Mouse (Mus musculus): Measurements from ENCODE around the gene Cebpe. TPM values are rescaled to one million over a fixed set of nuclear protein-coding genes. Genes with fewer than 3 reads are reported as not detected.

The Cebpe gene
- polyA plus RNA-seq, 1 experiment = 1.1 TPM

DNA sequence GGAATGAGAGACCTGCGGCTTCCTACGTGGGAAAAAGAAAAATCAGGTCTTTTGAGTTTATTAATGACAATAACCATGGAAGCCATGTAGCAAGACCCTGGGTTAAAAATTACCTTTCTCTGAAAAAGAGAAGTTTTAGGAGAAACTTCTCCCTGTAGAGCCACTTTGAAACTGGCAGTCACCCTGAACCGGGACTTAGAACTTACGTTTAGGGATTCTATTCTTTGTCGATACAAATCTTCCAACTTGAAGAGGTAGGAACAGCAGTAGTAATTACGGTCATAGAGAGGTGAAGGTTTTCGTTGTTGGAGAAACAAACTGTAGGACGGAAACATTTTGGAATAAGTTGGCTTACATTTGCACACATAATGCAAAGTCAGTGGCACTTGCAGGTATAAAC, 24.7 kb downstream of the Cebpe start:
- 2% methylated on average over 8 of the region's 8 CpGs for WGBS

DNA sequence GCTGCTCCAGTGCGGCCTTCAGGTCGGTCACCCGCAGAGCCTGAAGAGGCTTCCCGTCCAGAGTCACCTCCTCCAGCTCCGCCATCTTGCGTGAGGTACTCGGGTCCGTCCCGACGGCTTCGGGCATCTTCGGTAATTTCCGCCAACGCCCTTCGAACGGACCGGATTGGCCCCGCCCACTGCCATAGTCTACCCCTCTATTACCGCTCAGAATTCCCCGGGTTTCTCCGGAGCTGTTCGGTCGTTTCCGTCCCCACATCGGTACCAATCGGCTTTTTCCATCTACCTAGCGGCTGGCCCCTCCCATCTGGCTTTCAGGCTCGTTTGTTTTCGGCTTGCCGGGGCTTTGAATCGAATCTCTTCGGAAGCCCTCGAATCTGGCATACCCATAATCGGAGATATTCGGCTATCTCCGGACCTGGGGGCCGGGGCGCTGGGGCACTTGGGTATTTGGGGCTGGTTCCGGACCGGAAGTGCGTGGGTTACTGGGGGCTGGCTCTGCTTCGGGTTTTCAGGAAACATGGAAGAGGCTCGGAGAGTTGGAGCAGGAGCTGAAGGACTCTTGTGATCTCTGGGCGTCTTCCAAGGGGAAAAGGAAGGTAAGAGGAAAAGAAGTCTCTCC, 25.3 kb downstream of the Cebpe start, which contains the start of gene Acin1:
Acin1 (minus strand) TSS at position 410 of the 622 bp plus-strand sequence.
- peak; percentile 100 for DNase-seq
- under 1% methylated on average over 44 of the region's 44 CpGs for WGBS
- TF ChIP-seq POLR2A (IDR thresholded peaks at IDR 0.05; ENCODE audit: borderline replicate concordance, extremely low read depth, low read depth, low read length) (peak; percentile 97), CTCF (IDR thresholded peaks at IDR 0.05; ENCODE audit: insufficient read depth, low read length) (no peak)
- Histone ChIP-seq H3K4me3 (replicated peaks; ENCODE audit: extremely low read depth, low read depth, low read length) (peak within 1 kb of the TSS; percentile 98), H3K4me1 (ENCODE audit: control insufficient read depth, insufficient read depth, low read length) (peaks cover 12% of the 10 kb centered on the region)

More for the DNA sequence above, 24.7 kb downstream of the Cebpe start:
- DNase-seq = no peak
- Histone ChIP-seq H3K4me1 (ENCODE audit: control insufficient read depth, insufficient read depth, low read length) (peaks cover 12% of the 10 kb centered on the region), H3K4me3 (replicated peaks; ENCODE audit: extremely low read depth, low read depth, low read length) (peak overlapping the region; percentile 71)
- TF ChIP-seq CTCF (IDR thresholded peaks at IDR 0.05; ENCODE audit: insufficient read depth, low read length) (no peak), POLR2A (IDR thresholded peaks at IDR 0.05; ENCODE audit: borderline replicate concordance, extremely low read depth, low read depth, low read length) (no peak)

DNA sequence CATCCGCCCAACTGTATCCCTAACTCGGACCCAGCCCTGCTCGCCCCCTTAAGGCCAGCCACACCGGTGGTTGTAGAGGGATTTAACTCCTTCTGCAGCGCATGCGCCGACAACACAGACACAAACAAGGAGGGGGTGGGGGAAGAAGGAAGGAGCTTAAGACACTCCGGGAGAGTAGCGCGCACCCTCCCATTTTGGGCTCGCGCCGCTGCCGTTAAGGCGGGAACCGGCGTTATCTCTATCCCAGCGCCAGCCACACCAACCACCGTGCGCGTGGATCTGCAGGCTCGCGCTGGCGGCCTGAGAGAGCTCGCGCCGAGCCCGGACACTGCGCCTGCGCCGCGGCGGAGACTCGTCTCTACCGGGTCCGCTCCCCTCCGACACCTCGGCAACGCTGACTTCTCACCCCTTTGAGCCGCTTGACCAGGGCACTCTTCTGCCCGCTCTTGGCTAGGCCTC, 25.9 kb downstream of the Cebpe start, which contains the start of gene 1700123O20Rik:
1700123O20Rik (plus strand) TSS at position 154 of the 459 bp plus-strand sequence.
- under 1% methylated on average over 41 of the region's 41 CpGs for WGBS

DNA sequence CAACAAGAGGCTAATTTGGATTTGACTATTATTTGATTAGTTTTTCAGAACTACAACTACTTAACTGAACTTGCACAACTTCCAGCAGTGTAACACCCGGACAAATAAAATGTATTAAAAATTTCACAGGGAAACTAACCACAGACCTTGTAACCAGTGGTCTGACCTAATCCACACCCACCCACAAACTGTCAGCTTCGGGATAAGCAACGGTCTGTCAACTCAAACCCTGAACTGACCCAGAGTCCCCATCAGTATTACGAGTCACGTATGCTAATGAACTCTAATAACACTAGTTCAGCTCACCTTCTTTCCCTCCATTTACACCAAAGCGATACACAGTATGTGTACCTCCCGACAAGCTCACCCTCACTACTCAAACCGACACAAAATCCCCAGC, 26.5 kb downstream of the Cebpe start:
- TF ChIP-seq CTCF (IDR thresholded peaks at IDR 0.05; ENCODE audit: insufficient read depth, low read length) = no peak
- no peak for TF ChIP-seq POLR2A (IDR thresholded peaks at IDR 0.05; ENCODE audit: borderline replicate concordance, extremely low read depth, low read depth, low read length)
- DNase-seq = peak; percentile 17
- H3K4me3 ChIP-seq (replicated peaks; ENCODE audit: extremely low read depth, low read depth, low read length) = peak overlapping the region; percentile 98
- H3K4me1 ChIP-seq (ENCODE audit: control insufficient read depth, insufficient read depth, low read length) = peaks cover 12% of the 10 kb centered on the region
- 4% methylated on average over 8 of the region's 8 CpGs for WGBS

More for the DNA sequence above, 25.9 kb downstream of the Cebpe start, which contains the start of gene 1700123O20Rik:
- H3K4me3 ChIP-seq (replicated peaks; ENCODE audit: extremely low read depth, low read depth, low read length) = peak within 1 kb of the TSS; percentile 98
- H3K4me1 ChIP-seq (ENCODE audit: control insufficient read depth, insufficient read depth, low read length) = peaks cover 12% of the 10 kb centered on the region
- TF ChIP-seq CTCF (IDR thresholded peaks at IDR 0.05; ENCODE audit: insufficient read depth, low read length) (no peak; the same call in 1 of the 2 replicates), POLR2A (IDR thresholded peaks at IDR 0.05; ENCODE audit: borderline replicate concordance, extremely low read depth, low read depth, low read length) (peak; percentile 57; the same call in 1 of the 2 replicates)
- DNase-seq = no peak

DNA sequence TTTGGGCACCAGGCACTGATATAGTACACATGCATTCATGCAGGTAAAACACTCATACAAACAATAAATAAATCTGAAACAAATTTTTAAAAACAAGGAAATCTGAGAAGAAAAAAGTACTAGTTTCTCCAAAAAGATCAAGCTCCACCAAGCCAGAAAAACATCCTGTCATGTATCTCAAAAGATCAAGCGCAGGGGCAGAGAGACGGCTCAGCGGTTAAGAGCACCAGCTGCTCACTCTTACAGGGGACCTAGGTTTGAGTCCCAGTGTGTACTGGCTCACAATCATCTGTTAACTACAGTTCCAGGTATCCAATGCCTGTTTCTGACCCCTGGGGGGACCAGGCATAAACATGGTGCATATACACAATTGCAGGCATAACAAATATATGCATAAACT, 29.6 kb downstream of the Cebpe start:
- H3K4me1 ChIP-seq (ENCODE audit: control insufficient read depth, insufficient read depth, low read length) = peaks cover 8% of the 10 kb centered on the region
- no peak for DNase-seq
- 84% methylated on average over 3 of the region's 3 CpGs for WGBS
- no peak overlapping the region for H3K4me3 ChIP-seq (replicated peaks; ENCODE audit: extremely low read depth, low read depth, low read length)
- TF ChIP-seq POLR2A (IDR thresholded peaks at IDR 0.05; ENCODE audit: borderline replicate concordance, extremely low read depth, low read depth, low read length) = no peak
- no peak for TF ChIP-seq CTCF (IDR thresholded peaks at IDR 0.05; ENCODE audit: insufficient read depth, low read length)

DNA sequence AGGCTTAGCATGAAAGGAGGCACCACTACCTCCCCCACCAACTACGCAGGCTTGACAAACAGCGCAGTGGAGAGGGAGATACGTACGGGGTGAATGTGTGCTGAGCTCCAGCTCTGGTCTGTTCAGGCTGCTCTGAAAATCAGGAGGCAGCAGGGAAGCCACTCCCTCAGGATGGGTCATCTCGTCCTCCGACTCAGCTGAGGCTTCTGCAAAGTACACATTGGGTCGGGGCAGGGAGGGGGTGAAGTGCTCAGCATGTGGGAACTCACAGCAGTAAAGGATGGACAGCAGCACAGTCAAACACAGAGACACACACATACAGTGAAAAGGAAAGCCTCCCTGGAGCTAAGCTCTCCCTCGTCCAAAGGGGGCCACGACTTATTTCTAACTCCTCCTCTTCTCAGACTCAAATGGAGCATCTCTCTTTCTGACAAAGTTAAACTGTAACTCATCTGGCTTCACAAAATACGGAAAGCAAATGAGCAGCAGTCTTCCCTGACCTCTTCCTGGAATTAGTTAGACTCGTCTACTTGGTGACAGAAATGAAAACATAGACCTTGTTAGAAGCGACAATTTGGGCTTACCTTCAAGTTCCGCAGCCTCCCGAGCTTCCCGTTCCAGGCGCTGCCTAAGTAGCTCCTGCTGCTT, 33.2 kb downstream of the Cebpe start:
- H3K4me1 ChIP-seq (ENCODE audit: control insufficient read depth, insufficient read depth, low read length) = peaks cover 5% of the 10 kb centered on the region; the same call in 1 of the 2 replicates
- 81% methylated on average over 16 of the region's 16 CpGs for WGBS
- DNase-seq = no peak
- TF ChIP-seq POLR2A (IDR thresholded peaks at IDR 0.05; ENCODE audit: borderline replicate concordance, extremely low read depth, low read depth, low read length) = no peak
- no peak for TF ChIP-seq CTCF (IDR thresholded peaks at IDR 0.05; ENCODE audit: insufficient read depth, low read length)
- H3K4me3 ChIP-seq (replicated peaks; ENCODE audit: extremely low read depth, low read depth, low read length) = no peak overlapping the region

DNA sequence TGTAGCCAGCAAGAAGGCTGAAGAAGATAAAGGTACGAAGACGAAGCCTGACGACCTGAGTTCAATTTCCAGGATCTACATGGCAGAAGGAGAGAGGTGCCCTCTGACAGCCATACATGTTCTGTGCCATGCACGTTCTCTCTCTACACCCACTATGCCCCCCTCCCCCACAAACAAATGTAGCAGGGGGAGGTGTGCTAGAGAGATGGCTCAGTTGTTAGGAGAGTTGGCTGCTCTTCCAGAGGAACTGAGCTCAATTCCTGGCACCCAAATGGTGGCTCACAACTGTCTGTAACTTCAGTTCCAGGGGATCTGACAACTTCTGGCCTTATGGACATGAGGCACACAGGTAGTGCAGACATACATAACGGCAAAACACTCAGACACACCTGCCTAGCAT, 35.7 kb downstream of the Cebpe start:
- no peak for DNase-seq
- TF ChIP-seq POLR2A (IDR thresholded peaks at IDR 0.05; ENCODE audit: borderline replicate concordance, extremely low read depth, low read depth, low read length) (no peak), CTCF (IDR thresholded peaks at IDR 0.05; ENCODE audit: insufficient read depth, low read length) (no peak)
- 80% methylated on average over 5 of the region's 5 CpGs for WGBS
- Histone ChIP-seq H3K4me3 (replicated peaks; ENCODE audit: extremely low read depth, low read depth, low read length) (no peak overlapping the region), H3K4me1 (ENCODE audit: control insufficient read depth, insufficient read depth, low read length) (peaks cover 3% of the 10 kb centered on the region; the same call in 1 of the 2 replicates)

DNA sequence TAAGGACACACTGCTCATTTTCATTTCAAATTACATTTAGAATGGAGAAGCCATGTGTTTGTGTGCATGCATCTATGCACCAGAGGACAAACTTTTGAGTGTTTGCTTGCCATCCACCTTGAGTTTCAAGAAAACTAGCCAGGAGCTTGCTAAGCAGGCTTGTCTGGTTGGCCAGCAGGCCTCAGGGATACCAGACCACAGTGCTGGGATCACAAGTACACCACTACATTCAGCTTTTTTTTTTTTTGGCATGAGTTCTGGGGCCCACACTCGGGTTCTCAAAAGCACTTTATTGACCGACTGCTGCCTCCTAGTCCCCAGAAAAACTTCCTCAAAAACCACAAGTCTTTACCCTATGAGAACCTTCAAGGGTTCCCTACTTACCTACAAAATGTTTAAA, 37.7 kb downstream of the Cebpe start:
- H3K4me1 ChIP-seq (ENCODE audit: control insufficient read depth, insufficient read depth, low read length) = peaks cover 3% of the 10 kb centered on the region; the same call in 1 of the 2 replicates
- DNase-seq = no peak
- WGBS = 47% methylated on average over 2 of the region's 2 CpGs
- TF ChIP-seq CTCF (IDR thresholded peaks at IDR 0.05; ENCODE audit: insufficient read depth, low read length) = no peak
- TF ChIP-seq POLR2A (IDR thresholded peaks at IDR 0.05; ENCODE audit: borderline replicate concordance, extremely low read depth, low read depth, low read length) = no peak
- H3K4me3 ChIP-seq (replicated peaks; ENCODE audit: extremely low read depth, low read depth, low read length) = no peak overlapping the region

DNA sequence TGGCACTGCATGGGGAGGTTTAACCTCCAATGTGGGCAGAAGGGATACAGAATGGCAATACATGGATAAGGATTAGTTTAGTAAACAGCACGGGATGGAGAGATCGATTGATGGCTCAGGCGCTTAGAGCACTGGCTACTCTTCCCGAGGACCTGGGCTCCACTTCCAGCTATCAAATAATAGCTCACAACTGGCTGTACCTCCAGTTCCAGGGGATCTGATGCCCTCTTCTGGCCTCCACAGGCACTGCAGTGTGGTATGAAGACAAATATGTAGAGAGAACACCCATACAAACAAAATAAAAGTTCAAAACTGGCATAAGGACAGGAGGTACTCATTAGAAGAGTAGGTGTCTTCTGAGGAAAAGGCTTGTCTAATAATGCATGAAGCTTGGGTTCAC, 42.6 kb downstream of the Cebpe start:
- Histone ChIP-seq H3K4me1 (ENCODE audit: control insufficient read depth, insufficient read depth, low read length) (peaks cover 3% of the 10 kb centered on the region; the same call in 1 of the 2 replicates), H3K4me3 (replicated peaks; ENCODE audit: extremely low read depth, low read depth, low read length) (no peak overlapping the region)
- peak; percentile 50 for DNase-seq
- 67% methylated on average over 4 of the region's 4 CpGs for WGBS
- TF ChIP-seq CTCF (IDR thresholded peaks at IDR 0.05; ENCODE audit: insufficient read depth, low read length) (peak; percentile 72), POLR2A (IDR thresholded peaks at IDR 0.05; ENCODE audit: borderline replicate concordance, extremely low read depth, low read depth, low read length) (no peak)
